Mouse (Mus musculus) thymus, postnatal 0 days (tissue): ENCODE data around the gene Anapc7. TPM values are rescaled to one million over a fixed set of nuclear protein-coding genes. Genes with fewer than 3 reads are reported as not detected.
A peak's percentile ranks its signal among the peaks of the same experiment; 100 is the strongest.

Experiments
- DNase-seq: peaks from one replicate; pipeline ENCODE4 v3.0.0-alpha.2; 2015; ENCODE audit warnings: low spot score
- polyA plus RNA-seq: library from polyadenylated mRNA; unstranded; fragments of >200 nt; fragmentation: Nextera tagmentation; extraction: Ambion mirVana; gene quantifications from 2 replicates; pipeline ENCODE4 v1.2.1, GENCODE M21; 2015

The Anapc7 gene
- polyA plus RNA-seq, result 36.5 and 39.7 TPM in 2 replicates

- DNase-seq, result no peak
Measured at GRCm38 (mm10) chr5:122421271-122422068, at the start of gene Anapc7. TSS of gene Anapc7 (plus strand) at chr5:122421693.

GRCm38 (mm10) chr5:122372192-122372769 is 49.2 kb upstream of the Anapc7 start, which contains the start of gene Fam216a:
TSS of gene Fam216a (minus strand) at chr5:122372364.
- peak; percentile 100 for DNase-seq

GRCm38 (mm10) chr5:122372878-122373277 is 48.6 kb upstream of the Anapc7 start:
- no peak for DNase-seq

GRCm38 (mm10) chr5:122377101-122377833 is 44.2 kb upstream of the Anapc7 start:
- DNase-seq, result no peak

GRCm38 (mm10) chr5:122378171-122378570 is 43.3 kb upstream of the Anapc7 start:
- no peak for DNase-seq

GRCm38 (mm10) chr5:122379374-122380155 is 41.9 kb upstream of the Anapc7 start:
- peak; percentile 81 for DNase-seq

- DNase-seq, result no peak
Measured at GRCm38 (mm10) chr5:122390006-122390405, 31.5 kb upstream of the Anapc7 start.

- no peak for DNase-seq
Measured at GRCm38 (mm10) chr5:122390671-122391070, 30.8 kb upstream of the Anapc7 start.

- no peak for DNase-seq
Measured at GRCm38 (mm10) chr5:122391178-122391785, 30.2 kb upstream of the Anapc7 start.

- DNase-seq, result peak; percentile 95
Measured at GRCm38 (mm10) chr5:122391786-122392180, 29.7 kb upstream of the Anapc7 start, which contains the start of gene Arpc3. TSS of gene Arpc3 (plus strand) at chr5:122391878.

GRCm38 (mm10) chr5:122392227-122393004 is 29.1 kb upstream of the Anapc7 start:
- peak; percentile 26 for DNase-seq

- peak; percentile 81 for DNase-seq
Measured at GRCm38 (mm10) chr5:122393887-122394286, 27.6 kb upstream of the Anapc7 start.

GRCm38 (mm10) chr5:122396791-122397190 is 24.7 kb upstream of the Anapc7 start:
- no peak for DNase-seq

- no peak for DNase-seq
Measured at GRCm38 (mm10) chr5:122397495-122397894, 24.0 kb upstream of the Anapc7 start.

GRCm38 (mm10) chr5:122399871-122400270 is 21.6 kb upstream of the Anapc7 start:
- no peak for DNase-seq

GRCm38 (mm10) chr5:122400628-122401302 is 20.7 kb upstream of the Anapc7 start:
- no peak for DNase-seq

- DNase-seq, result peak; percentile 68
Measured at GRCm38 (mm10) chr5:122401303-122401640, 20.2 kb upstream of the Anapc7 start.

- no peak for DNase-seq
Measured at GRCm38 (mm10) chr5:122402160-122402559, 19.3 kb upstream of the Anapc7 start.

- DNase-seq, result no peak
Measured at GRCm38 (mm10) chr5:122402772-122403171, 18.7 kb upstream of the Anapc7 start.
